Mouse (Mus musculus) CH12.LX (cell line): ENCODE results near the gene Opcml. TPM values are rescaled to one million over a fixed set of nuclear protein-coding genes. Genes with fewer than 3 reads are reported as not detected.

Experiments
- DNase-seq: peaks from one replicate; pipeline ENCODE4 v3.0.0-alpha.2; 2013; ENCODE audit errors: extremely low read depth
- H3K27ac ChIP-seq: 2 replicates; pipeline ENCODE4 v1.5.1; 2012; ENCODE audit warnings: low read depth, mild to moderate bottlenecking, control low read depth, moderate library complexity; ENCODE audit not compliant: insufficient read depth
- H3K27me3 ChIP-seq: replicated peaks from 2 replicates; pipeline ENCODE3; 2012; ENCODE audit warnings: inconsistent platforms
- H3K36me3 ChIP-seq, 2 experiments: replicated peaks in 1 of 2; 2 replicates each; pipeline versions ENCODE3 to v1.6.1; 2012; ENCODE audit warnings: inconsistent platforms in 1 of 2, low read length in 1 of 2, mild to moderate bottlenecking in 1 of 2, mixed read lengths in 1 of 2, moderate library complexity in 1 of 2; ENCODE audit not compliant: control insufficient read depth in 1 of 2, insufficient read depth in 1 of 2
- H3K4me1 ChIP-seq, 2 experiments: 2 replicates each; pipeline ENCODE4 v1.6.1; 2012; ENCODE audit warnings: inconsistent platforms in 1 of 2, moderate library complexity in 1 of 2; ENCODE audit not compliant: insufficient read depth in 2 of 2, control insufficient read depth in 1 of 2
- H3K4me2 ChIP-seq: 2 replicates; pipeline ENCODE4 v1.6.1; 2012; ENCODE audit warnings: low read depth, mild to moderate bottlenecking, control low read depth; ENCODE audit not compliant: poor library complexity, insufficient read depth, severe bottlenecking
- H3K4me3 ChIP-seq, 3 experiments: fragments of 150-350 bp in 1 of 3; sonication (generic) in 1 of 3; replicated peaks in 1 of 3; 2 replicates each; pipeline versions ENCODE3 to v1.5.1; 2011 to 2012; ENCODE audit warnings: low read depth in 2 of 3, low read length in 2 of 3, mild to moderate bottlenecking in 2 of 3, moderate library complexity in 2 of 3, control low read depth in 1 of 3, improper control_type of control experiment in 1 of 3, inconsistent platforms in 1 of 3, mixed read lengths in 1 of 3; ENCODE audit not compliant: poor library complexity in 1 of 3
- H3K79me2 ChIP-seq: replicated peaks from 2 replicates; pipeline ENCODE4 v1.6.1; 2012; ENCODE audit warnings: mild to moderate bottlenecking, moderate library complexity; ENCODE audit not compliant: control insufficient read depth, poor library complexity, insufficient read depth, severe bottlenecking; ENCODE audit errors: extremely low read depth
- H3K9ac ChIP-seq: 2 replicates; pipeline ENCODE4 v1.6.1; 2012; ENCODE audit warnings: low read depth, mild to moderate bottlenecking, control low read depth, moderate library complexity; ENCODE audit not compliant: insufficient read depth
- H3K9me3 ChIP-seq: replicated peaks from 2 replicates; pipeline ENCODE3; 2012; ENCODE audit warnings: low read length, inconsistent platforms, mixed read lengths
- BHLHE40 ChIP-seq: IDR thresholded peaks from 2 replicates; pipeline ENCODE4 v1.6.1; 2011; ENCODE audit warnings: mild to moderate bottlenecking, low read depth, low read length, improper control_type of control experiment
- CHD1 ChIP-seq: IDR thresholded peaks from 2 replicates; pipeline ENCODE4 v1.6.1; 2012; ENCODE audit warnings: low read depth, low read length, improper control_type of control experiment, inconsistent platforms
- EP300 ChIP-seq: IDR thresholded peaks from 2 replicates; pipeline ENCODE4 v1.6.1; 2011; ENCODE audit warnings: low read length, improper control_type of control experiment
- IRF4 ChIP-seq: IDR thresholded peaks from 2 replicates; pipeline ENCODE4 v1.6.1; 2014; ENCODE audit warnings: low read depth, mild to moderate bottlenecking, inconsistent platforms, low read length, improper control_type of control experiment
- JUND ChIP-seq: conservative IDR thresholded peaks from 2 replicates; pipeline ENCODE4 v1.6.1; 2011; ENCODE audit warnings: low read depth, low read length, improper control_type of control experiment
- KAT2A ChIP-seq: IDR thresholded peaks from 2 replicates; pipeline ENCODE4 v1.6.1; 2012; ENCODE audit warnings: low read length, improper control_type of control experiment, inconsistent platforms; ENCODE audit not compliant: insufficient replicate concordance
- MAFK ChIP-seq: IDR thresholded peaks from 2 replicates; pipeline ENCODE4 v1.6.1; 2011; ENCODE audit warnings: low read length, improper control_type of control experiment; ENCODE audit not compliant: insufficient replicate concordance
- MAX ChIP-seq: IDR thresholded peaks from 2 replicates; pipeline ENCODE4 v1.6.1; 2011; ENCODE audit warnings: low read length, improper control_type of control experiment
- MAZ ChIP-seq: IDR thresholded peaks from 2 replicates; pipeline ENCODE4 v1.6.1; 2012; ENCODE audit warnings: low read depth, mild to moderate bottlenecking, inconsistent platforms, low read length, improper control_type of control experiment, moderate library complexity
- MEF2A ChIP-seq: IDR thresholded peaks from 2 replicates; pipeline ENCODE4 v1.6.1; 2014; ENCODE audit warnings: low read depth, mild to moderate bottlenecking, inconsistent platforms, low read length, improper control_type of control experiment, borderline replicate concordance
- MXI1 ChIP-seq: IDR thresholded peaks from 2 replicates; pipeline ENCODE4 v1.6.1; 2011; ENCODE audit warnings: mild to moderate bottlenecking, low read depth, low read length, improper control_type of control experiment
- POLR2A ChIP-seq: IDR thresholded peaks from 2 replicates; pipeline ENCODE4 v1.6.1; 2011; ENCODE audit warnings: low read depth, mild to moderate bottlenecking, improper control_type of control experiment, low read length
- POLR2AphosphoS2 ChIP-seq: IDR thresholded peaks from 2 replicates; pipeline ENCODE4 v1.6.1; 2011; ENCODE audit warnings: low read depth, low read length, improper control_type of control experiment
- RAD21 ChIP-seq: IDR thresholded peaks from 2 replicates; pipeline ENCODE4 v1.6.1; 2011; ENCODE audit warnings: low read depth, mild to moderate bottlenecking, low read length, improper control_type of control experiment, moderate library complexity
- SMC3 ChIP-seq: IDR thresholded peaks from 2 replicates; pipeline ENCODE4 v1.6.1; 2011; ENCODE audit warnings: low read depth, low read length, improper control_type of control experiment
- TBP ChIP-seq: conservative IDR thresholded peaks from 2 replicates; pipeline ENCODE4 v1.6.1; 2011; ENCODE audit warnings: low read depth, low read length, improper control_type of control experiment
- USF1 ChIP-seq: IDR thresholded peaks from 2 replicates; pipeline ENCODE4 v1.6.1; 2014; ENCODE audit warnings: low read depth, mild to moderate bottlenecking, inconsistent platforms, low read length, improper control_type of control experiment
- USF2 ChIP-seq: conservative IDR thresholded peaks from 2 replicates; pipeline ENCODE4 v1.6.1; 2011; ENCODE audit warnings: low read depth, low read length, improper control_type of control experiment
- ZC3H11A ChIP-seq: IDR thresholded peaks from 2 replicates; pipeline ENCODE4 v1.6.1; 2012; ENCODE audit warnings: low read depth, mild to moderate bottlenecking, inconsistent platforms, low read length, improper control_type of control experiment
- ZKSCAN1 ChIP-seq: IDR thresholded peaks from 2 replicates; pipeline ENCODE4 v1.6.1; 2012; ENCODE audit warnings: low read depth, inconsistent platforms, low read length, improper control_type of control experiment, borderline replicate concordance
- ZMIZ1 ChIP-seq: IDR thresholded peaks from 2 replicates; pipeline ENCODE4 v1.6.1; 2012; ENCODE audit warnings: low read depth, mild to moderate bottlenecking, inconsistent platforms, low read length, improper control_type of control experiment
- dilution Hi-C: fragments of 300-500 bp; cut with MboI; formaldehyde crosslinking; loops from 2 replicates; pipeline ENCODE4 v1.14.3; 2020; ENCODE audit warnings: low sequenced_read_pairs; ENCODE audit not compliant: extremely low pct_unique_long_range_greater_than_20kb, extremely low pct_ligation_motif_present
- in situ Hi-C: fragments of 300-500 bp; cut with MboI; formaldehyde crosslinking; loops from 3 replicates; pipeline ENCODE4 v1.14.3; 2019; ENCODE audit warnings: low sequenced_read_pairs, low pct_ligation_motif_present, low pct_unique_long_range_greater_than_20kb, mixed read lengths
- polyA plus RNA-seq: library from polyadenylated mRNA; unstranded; fragments of >175 nt; gene quantifications from 2 replicates; pipeline ENCODE4 v1.2.1, GENCODE M21; 2012; ENCODE audit warnings: low read depth; ENCODE audit not compliant: insufficient read length
- total RNA-seq, 2 experiments: library from RNA; depleted of rRNA; stranded (reverse); fragments of 300-350 nt in 1 of 2; fragments of >200 nt in 1 of 2; gene quantifications; 2 replicates each; pipeline ENCODE4 v1.2.3; 2012 to 2014

The Opcml gene
- total RNA-seq (2012; rRNA removed) (0.34 TPM in 1 of 2 replicates, not detected in the other), total RNA-seq (2014; rRNA removed) (0.60 TPM in 1 of 2 replicates, not detected in the other), polyA plus RNA-seq (0.19 TPM in 1 of 2 replicates, not detected in the other)

DNA sequence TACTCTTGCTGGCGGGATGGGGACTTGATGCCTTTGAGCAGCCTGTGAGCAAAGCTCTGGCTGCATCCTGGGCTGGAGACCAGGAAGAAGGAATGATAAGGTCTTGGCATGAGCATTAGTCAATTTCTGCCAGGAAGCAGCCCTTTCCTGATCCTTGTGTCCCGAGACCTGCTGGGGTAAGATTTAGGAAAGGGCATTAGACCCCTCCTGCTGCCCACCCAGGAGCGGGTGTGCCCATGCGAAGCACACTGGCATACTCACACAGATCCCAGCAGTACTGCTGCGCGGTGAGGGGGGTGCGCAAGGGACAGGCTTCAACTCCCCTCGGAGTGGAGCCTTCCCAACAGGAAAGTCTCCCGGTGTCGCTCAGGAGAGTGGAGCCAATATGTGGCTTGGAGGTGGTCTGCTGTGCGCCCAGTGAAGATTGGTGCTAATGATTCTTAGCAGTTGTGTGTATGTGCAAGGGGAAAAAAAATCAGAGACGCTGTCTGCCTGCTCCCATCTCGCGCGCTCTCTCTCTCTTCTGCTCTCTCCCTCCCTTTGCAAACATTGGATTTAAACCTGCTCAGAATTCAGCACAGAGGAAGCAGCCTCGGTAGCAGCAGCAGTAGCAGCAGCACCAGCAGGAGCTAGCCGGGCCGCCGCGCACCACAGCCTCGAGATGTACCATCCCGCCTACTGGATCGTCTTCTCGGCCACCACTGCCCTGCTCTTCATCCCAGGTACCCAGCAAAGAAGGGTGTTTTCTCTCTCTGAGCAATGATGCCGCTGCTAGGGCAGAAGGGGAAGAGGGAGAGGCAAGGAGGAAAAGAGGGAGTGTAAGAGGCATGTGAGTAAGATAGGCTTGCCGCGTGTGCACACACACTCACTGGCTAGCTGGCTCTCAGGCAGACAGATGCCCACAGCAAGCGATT is at the start of gene Opcml:
Gene Opcml (plus strand): TSS at position 51 of the 914 bp plus-strand sequence.
- no peak within 1 kb of the TSS for H3K9ac ChIP-seq
- no peaks in the 10 kb centered on the region for H3K4me1 ChIP-seq
- H3K27me3 ChIP-seq = peaks cover 14% of the 10 kb centered on the region
- no peak within 1 kb of the TSS for H3K27ac ChIP-seq
- no peak for TF ChIP-seq MAFK
- TF ChIP-seq TBP = no peak
- TF ChIP-seq MEF2A = no peak
- TF ChIP-seq JUND = no peak
- no peak for TF ChIP-seq BHLHE40
- no peak for TF ChIP-seq USF2
- no peak for TF ChIP-seq EP300
- TF ChIP-seq MAX = no peak
- TF ChIP-seq ZC3H11A = no peak
- TF ChIP-seq CHD1 = no peak
- TF ChIP-seq RAD21 = no peak
- no peak for TF ChIP-seq ZMIZ1
- no peak for TF ChIP-seq USF1
- in situ Hi-C loops = no loop called here
- H3K4me2 ChIP-seq = no peak within 1 kb of the TSS
- no peaks in the 10 kb centered on the region; the same call in 1 of the 2 replicates for H3K79me2 ChIP-seq
- DNase-seq = no peak
- H3K4me3 ChIP-seq = no peak within 1 kb of the TSS
- dilution Hi-C loops = no loop called here
- no peaks in the 10 kb centered on the region for H3K9me3 ChIP-seq
- H3K36me3 ChIP-seq = no peaks in the 10 kb centered on the region

DNA sequence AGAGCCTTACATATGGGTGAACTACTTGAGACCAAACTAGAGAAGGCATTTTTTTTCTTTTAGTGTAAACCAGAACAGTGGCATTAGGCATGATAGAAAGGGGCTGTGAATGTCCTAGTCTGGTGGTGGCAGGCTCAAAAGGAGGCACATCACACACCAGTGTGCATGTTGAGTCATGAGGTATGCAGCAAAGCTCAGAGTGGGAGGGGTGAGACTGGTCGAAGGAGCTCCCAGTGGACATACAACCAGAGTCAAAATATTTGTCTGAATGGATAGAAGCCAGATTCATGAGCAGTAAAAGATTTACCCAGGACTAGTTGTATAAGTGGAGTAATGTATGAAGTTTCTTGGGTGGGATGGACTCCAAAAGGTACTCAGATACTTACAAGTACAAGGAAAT is 31.9 kb upstream of the Opcml start:
- dilution Hi-C loops (no loop called here), in situ Hi-C loops (no loop called here)
- Histone ChIP-seq H3K27ac (no peak overlapping the region), H3K36me3 (no peaks in the 10 kb centered on the region), H3K79me2 (no peaks in the 10 kb centered on the region), H3K27me3 (peaks cover 2% of the 10 kb centered on the region), H3K9ac (no peak overlapping the region), H3K9me3 (no peaks in the 10 kb centered on the region), H3K4me1 (no peaks in the 10 kb centered on the region), H3K4me3 (no peak overlapping the region), H3K4me2 (no peak overlapping the region)
- DNase-seq = no peak
- TF ChIP-seq BHLHE40 = no peak
- no peak for TF ChIP-seq SMC3
- no peak for TF ChIP-seq MAZ
- TF ChIP-seq MAFK = no peak
- TF ChIP-seq CHD1 = no peak
- no peak for TF ChIP-seq KAT2A
- no peak for TF ChIP-seq POLR2A
- no peak for TF ChIP-seq MEF2A
- no peak for TF ChIP-seq POLR2AphosphoS2
- TF ChIP-seq USF1 = no peak
- TF ChIP-seq ZKSCAN1 = no peak
- no peak for TF ChIP-seq MXI1
- TF ChIP-seq IRF4 = no peak
- no peak for TF ChIP-seq MAX
- no peak for TF ChIP-seq ZC3H11A
- TF ChIP-seq EP300 = no peak
